Mouse (Mus musculus) liver, adult 10 weeks (tissue): Measurements from ENCODE around the gene Arih1. TPM values are rescaled to one million over a fixed set of nuclear protein-coding genes. Genes with fewer than 3 reads are reported as not detected.

Experiments
- polyA plus RNA-seq: library from polyadenylated mRNA; stranded (reverse); fragments of 350-450 nt; fragmentation: Illumina TruSeq; extraction: RNeasy Lipid Tissue Mini Kit (QIAGEN cat#74804); gene quantifications from one replicate; pipeline ENCODE4 v1.2.3, GENCODE M21; 2014; ENCODE audit warnings: low read depth, low replicate concordance

The Arih1 gene
- polyA plus RNA-seq, result 44.0 TPM

GRCm38 (mm10) chr9:59486549-59487065 lies at the start of gene Arih1:
Gene Arih1 (minus strand): TSS chr9:59486618.

GRCm38 (mm10) chr9:59353253-59353639 lies 133.2 kb downstream of the Arih1 start, which contains the start of gene Bbs4:
Gene Bbs4 (minus strand): TSS chr9:59353508.

Other genes with a start within 250 kb of the Arih1 start
- gene Adpgk, start 195.1 kb downstream of the Arih1 start, polyA plus RNA-seq, result 11.5 TPM
- 3.0 TPM for gene Bbs4, start 133.1 kb downstream of the Arih1 start, polyA plus RNA-seq
- 17.6 TPM for gene Hexa, start 52.9 kb upstream of the Arih1 start, polyA plus RNA-seq
- not detected for gene Tmem202, start 53.2 kb upstream of the Arih1 start, polyA plus RNA-seq
- gene Celf6, start 91.3 kb upstream of the Arih1 start, polyA plus RNA-seq, result not detected
- 10.6 TPM for gene Parp6, start 130.7 kb upstream of the Arih1 start, polyA plus RNA-seq
- gene Pkm, start 169.8 kb upstream of the Arih1 start, polyA plus RNA-seq, result 2.0 TPM
- not detected for gene Gramd2, start 193.5 kb upstream of the Arih1 start, polyA plus RNA-seq